Mouse (Mus musculus) stomach, embryonic 16.5 days (tissue): ENCODE results near the gene Chtop. TPM values are rescaled to one million over a fixed set of nuclear protein-coding genes. Genes with fewer than 3 reads are reported as not detected.

Experiments
- ATAC-seq: fragments of 200-750 bp; cut with Nextera tagmentation; 2 replicates; pipeline ENCODE4 v1.8.0; 2017; ENCODE audit warnings: moderate number of reproducible peaks, moderate TSS enrichment; ENCODE audit not compliant: insufficient read depth, low FRiP score
- H3K27ac ChIP-seq: fragments of 300-500 bp; sonication (generic); 2 replicates; pipeline ENCODE4 v1.5.1; 2014; ENCODE audit warnings: low read length
- H3K27me3 ChIP-seq: fragments of 300-500 bp; sonication (generic); 2 replicates; pipeline ENCODE4 v1.6.1; 2014; ENCODE audit warnings: low read length, control low read depth, mixed read lengths; ENCODE audit not compliant: control insufficient read depth, insufficient read depth
- H3K36me3 ChIP-seq: fragments of 300-500 bp; sonication (generic); 2 replicates; pipeline ENCODE4 v1.6.1; 2014; ENCODE audit warnings: low read length; ENCODE audit not compliant: control insufficient read depth, insufficient read depth
- H3K4me1 ChIP-seq: fragments of 300-500 bp; sonication (generic); 2 replicates; pipeline ENCODE4 v1.6.1; 2014; ENCODE audit warnings: low read length, control low read depth, mixed read lengths; ENCODE audit not compliant: control insufficient read depth, insufficient read depth
- H3K4me2 ChIP-seq: fragments of 300-500 bp; sonication (generic); 2 replicates; pipeline ENCODE4 v1.6.1; 2014; ENCODE audit warnings: low read depth, low read length, mixed read lengths
- H3K4me3 ChIP-seq: fragments of 300-500 bp; sonication (generic); replicated peaks from 2 replicates; pipeline ENCODE4 v1.5.1; 2014; ENCODE audit warnings: mild to moderate bottlenecking, low read length
- H3K9ac ChIP-seq: fragments of 300-500 bp; sonication (generic); 2 replicates; pipeline ENCODE4 v1.6.1; 2014; ENCODE audit warnings: low read length
- H3K9me3 ChIP-seq: fragments of 300-500 bp; sonication (generic); replicated peaks from 2 replicates; pipeline ENCODE4 v1.6.1; 2016; ENCODE audit warnings: low read length, control low read depth; ENCODE audit not compliant: control insufficient read depth
- WGBS: fragments of 180-500 bp; shearing (Covaris S2); extraction: QIAGEN DNeasy Blood & Tissue Kit; methylation state at CpG from one replicate; pipeline ENCODE4 v1.1.7; 2014; 5-methylcytosine and 5-hydroxymethylcytosine counted together
- polyA plus RNA-seq: library from polyadenylated mRNA; unstranded; fragments of >200 nt; fragmentation: Nextera tagmentation; extraction: Ambion mirVana; gene quantifications from 2 replicates; pipeline ENCODE4 v1.2.1, GENCODE M21; 2015

Gene Chtop
- polyA plus RNA-seq, 1 experiment from 2014 or later = 105 TPM

- H3K4me3 ChIP-seq = peak overlapping the region; percentile 50
- H3K4me1 ChIP-seq = peaks cover 13% of the 10 kb centered on the region
- 0 out of 2 replicates have a peak, but pooled peaks cover 3% of the 10 kb centered on the region for H3K27me3 ChIP-seq
- no peaks in the 10 kb centered on the region for H3K9me3 ChIP-seq
- peak overlapping the region; percentile 76 for H3K27ac ChIP-seq
- peak overlapping the region; percentile 92 for H3K4me2 ChIP-seq
- no peaks in the 10 kb centered on the region for H3K36me3 ChIP-seq
- WGBS = 0% methylated on average over 10 of the region's 10 CpGs
- ATAC-seq = peak; percentile 80
- H3K9ac ChIP-seq = peak overlapping the region; percentile 73
Measured at GRCm38 (mm10) chr3:90514691-90515090, 5.4 kb upstream of the Chtop start.

DNA sequence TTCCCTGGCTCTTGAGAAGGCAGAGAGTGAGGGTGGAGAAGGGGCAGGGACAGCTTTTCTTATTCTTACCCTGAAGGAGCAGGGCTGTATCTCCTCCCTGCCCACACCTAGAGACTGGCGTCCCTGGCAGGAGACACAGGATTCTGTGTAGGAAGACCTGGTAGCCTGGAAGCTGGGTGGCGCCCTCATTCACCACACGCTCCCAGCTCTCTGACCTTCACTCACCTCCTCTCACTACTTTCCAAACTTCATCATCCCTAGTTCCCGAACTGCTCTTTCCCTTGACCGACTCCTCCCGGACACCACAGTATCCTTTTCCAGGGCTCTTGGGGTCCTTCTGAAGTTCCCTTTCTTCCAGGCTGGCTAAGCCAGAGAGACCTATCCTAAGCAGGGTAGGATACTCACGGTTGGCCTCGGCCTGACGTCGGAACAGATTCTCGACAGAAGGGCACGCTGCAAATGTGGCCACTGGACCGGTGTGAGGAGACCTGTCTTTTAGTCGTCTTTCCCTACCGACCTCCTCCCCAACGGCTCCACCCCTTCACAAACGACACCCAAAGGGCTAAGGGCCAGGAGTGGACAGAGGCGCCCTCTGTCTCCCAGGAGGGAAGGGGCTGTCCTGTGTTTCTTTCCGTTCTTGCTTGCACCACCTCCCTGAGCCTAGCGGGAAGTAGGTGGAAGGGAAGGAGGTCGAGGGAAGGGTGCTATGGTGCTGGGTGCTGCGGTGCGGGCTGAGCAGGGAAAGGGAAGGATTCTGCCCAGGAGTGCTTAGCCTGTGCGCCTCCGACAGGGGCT, 4.7 kb upstream of the Chtop start, which contains the start of the genes S100a1 and S100a13:
S100a1 (minus strand) TSS at position 597 of the 795 bp plus-strand sequence.
S100a13 (plus strand) TSS at position 640 of the 795 bp plus-strand sequence.
- H3K27me3 ChIP-seq = 0 out of 2 replicates have a peak, but pooled peaks cover 3% of the 10 kb centered on the region
- peak within 1 kb of the TSS; percentile 76 for H3K27ac ChIP-seq
- H3K4me3 ChIP-seq = peak within 1 kb of the TSS; percentile 50
- H3K9me3 ChIP-seq = no peaks in the 10 kb centered on the region
- H3K36me3 ChIP-seq = no peaks in the 10 kb centered on the region
- WGBS = 4% methylated on average over 25 of the region's 25 CpGs
- ATAC-seq = peak; percentile 63
- H3K9ac ChIP-seq = peak within 1 kb of the TSS; percentile 73
- H3K4me2 ChIP-seq = peak within 1 kb of the TSS; percentile 92
- peaks cover 13% of the 10 kb centered on the region for H3K4me1 ChIP-seq

GRCm38 (mm10) chr3:90512948-90513642, 3.8 kb upstream of the Chtop start:
- 0 out of 2 replicates have a peak, but pooled peaks cover 3% of the 10 kb centered on the region for H3K27me3 ChIP-seq
- no peaks in the 10 kb centered on the region for H3K36me3 ChIP-seq
- peak overlapping the region; percentile 73; the same call in 1 of the 2 replicates for H3K9ac ChIP-seq
- no peak for ATAC-seq
- H3K4me3 ChIP-seq = peak overlapping the region; percentile 50
- peak overlapping the region; percentile 92 for H3K4me2 ChIP-seq
- 76% methylated on average over 9 of the region's 9 CpGs for WGBS
- no peak overlapping the region for H3K27ac ChIP-seq
- H3K9me3 ChIP-seq = no peaks in the 10 kb centered on the region
- H3K4me1 ChIP-seq = peaks cover 14% of the 10 kb centered on the region

DNA sequence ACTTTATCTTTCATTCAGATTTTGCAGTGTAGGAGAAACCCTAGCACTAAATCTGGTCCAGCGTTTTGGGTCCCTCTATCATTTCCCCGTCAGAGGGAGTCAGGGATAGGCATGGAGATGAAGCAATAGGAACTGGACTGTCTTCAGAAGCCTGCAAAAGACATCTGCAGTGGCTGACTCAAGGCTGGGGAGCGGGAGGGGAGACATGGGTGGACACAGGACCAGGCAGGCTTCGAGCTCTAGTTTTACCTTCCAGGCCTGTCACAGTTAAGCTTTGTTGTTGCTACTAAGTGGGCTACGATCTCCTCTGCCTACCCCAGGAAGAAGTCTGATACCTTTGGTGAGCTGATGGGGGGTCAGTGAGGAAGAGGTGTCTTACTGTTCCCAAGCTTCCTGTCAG, 3.0 kb upstream of the Chtop start:
- Histone ChIP-seq H3K4me2 (no peak overlapping the region), H3K36me3 (peaks cover under 1% of the 10 kb centered on the region; the same call in 1 of the 2 replicates), H3K4me1 (peaks cover 23% of the 10 kb centered on the region), H3K9me3 (no peaks in the 10 kb centered on the region), H3K27me3 (0 out of 2 replicates have a peak, but pooled peaks cover 3% of the 10 kb centered on the region), H3K4me3 (no peak overlapping the region), H3K9ac (no peak overlapping the region), H3K27ac (no peak overlapping the region)
- ATAC-seq = no peak
- WGBS = 86% methylated on average over 5 of the region's 5 CpGs

GRCm38 (mm10) chr3:90509747-90510123, 437 bp upstream of the Chtop start:
- 0 out of 2 replicates have a peak, but pooled peaks cover 3% of the 10 kb centered on the region for H3K27me3 ChIP-seq
- H3K27ac ChIP-seq = peak overlapping the region; percentile 31; the same call in 1 of the 2 replicates
- H3K9me3 ChIP-seq = no peaks in the 10 kb centered on the region
- peaks cover 15% of the 10 kb centered on the region; the same call in 1 of the 2 replicates for H3K36me3 ChIP-seq
- 22% methylated on average over 2 of the region's 2 CpGs for WGBS
- peak overlapping the region; percentile 37 for H3K9ac ChIP-seq
- no peak for ATAC-seq
- peak overlapping the region; percentile 47 for H3K4me2 ChIP-seq
- peaks cover 21% of the 10 kb centered on the region for H3K4me1 ChIP-seq
- peak overlapping the region; percentile 97 for H3K4me3 ChIP-seq

DNA sequence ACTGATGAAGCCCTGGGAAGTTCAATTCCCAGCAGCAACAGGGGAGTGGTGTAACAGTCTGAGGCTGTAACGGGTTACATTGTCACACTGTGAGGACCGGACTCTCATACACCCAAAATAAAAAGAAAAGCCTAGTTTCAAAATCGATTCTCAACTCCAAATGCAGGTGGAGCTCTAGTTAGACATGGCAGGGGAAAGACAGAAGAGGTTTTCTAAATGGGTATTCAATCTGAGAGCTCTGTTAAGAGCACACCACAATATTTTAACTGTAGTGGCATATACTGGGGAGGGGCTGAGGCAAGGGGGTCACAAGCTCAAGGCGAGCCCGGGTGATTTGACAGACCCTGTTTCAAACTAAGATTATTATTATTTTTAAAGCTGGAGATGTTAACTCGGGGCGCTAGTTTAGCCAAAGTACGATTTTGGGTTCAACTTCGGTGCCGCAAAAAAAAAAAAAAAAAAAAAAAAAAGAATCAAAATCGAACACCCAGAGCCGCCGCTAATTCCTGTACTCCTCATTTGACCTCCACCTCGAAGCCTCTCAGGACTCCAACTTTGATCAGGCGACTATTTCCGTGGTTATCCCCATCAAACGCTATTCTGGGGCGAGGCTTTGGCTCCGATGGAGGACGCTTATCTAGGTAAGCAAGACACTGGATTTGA, 880 bp downstream of the Chtop start:
- H3K36me3 ChIP-seq = peaks cover 15% of the 10 kb centered on the region; the same call in 1 of the 2 replicates
- WGBS = 2% methylated on average over 20 of the region's 20 CpGs
- peak overlapping the region; percentile 72 for H3K4me2 ChIP-seq
- peaks cover 16% of the 10 kb centered on the region for H3K4me1 ChIP-seq
- ATAC-seq = no peak
- H3K27me3 ChIP-seq = 0 out of 2 replicates have a peak, but pooled peaks cover 3% of the 10 kb centered on the region
- peak overlapping the region; percentile 96 for H3K27ac ChIP-seq
- peak overlapping the region; percentile 97 for H3K4me3 ChIP-seq
- no peaks in the 10 kb centered on the region for H3K9me3 ChIP-seq
- peak overlapping the region; percentile 100 for H3K9ac ChIP-seq

- Histone ChIP-seq H3K36me3 (peaks cover 18% of the 10 kb centered on the region; the same call in 1 of the 2 replicates), H3K4me2 (no peak overlapping the region), H3K9ac (no peak overlapping the region), H3K4me1 (peaks cover 16% of the 10 kb centered on the region), H3K9me3 (no peaks in the 10 kb centered on the region), H3K27me3 (no peaks in the 10 kb centered on the region), H3K27ac (no peak overlapping the region), H3K4me3 (no peak overlapping the region)
- 58% methylated on average over 3 of the region's 3 CpGs for WGBS
- no peak for ATAC-seq
Measured at GRCm38 (mm10) chr3:90506362-90506761, 2.9 kb downstream of the Chtop start.

- Histone ChIP-seq H3K9ac (no peak overlapping the region), H3K9me3 (no peaks in the 10 kb centered on the region), H3K27me3 (no peaks in the 10 kb centered on the region), H3K4me1 (peaks cover 16% of the 10 kb centered on the region), H3K36me3 (peaks cover 19% of the 10 kb centered on the region; the same call in 1 of the 2 replicates), H3K27ac (no peak overlapping the region), H3K4me2 (no peak overlapping the region), H3K4me3 (no peak overlapping the region)
- 89% methylated on average over 5 of the region's 5 CpGs for WGBS
- ATAC-seq = no peak
Measured at GRCm38 (mm10) chr3:90505216-90505615, 4.1 kb downstream of the Chtop start.
